Mouse (Mus musculus) bone marrow, adult 2 months (tissue): Measurements from ENCODE around the gene Rab26. TPM values are rescaled to one million over a fixed set of nuclear protein-coding genes. Genes with fewer than 3 reads are reported as not detected.

Experiments used
- H3K27ac ChIP-seq: fragments of 200-500 bp; 2 replicates; pipeline ENCODE4 v1.5.1; 2012; ENCODE audit warnings: low read depth, mild to moderate bottlenecking, control low read depth, inconsistent platforms, low read length; ENCODE audit not compliant: control insufficient read depth, poor library complexity, insufficient read depth
- H3K4me1 ChIP-seq: fragments of 200-500 bp; 2 replicates; pipeline ENCODE4 v1.6.1; 2011; ENCODE audit warnings: low read length; ENCODE audit not compliant: control insufficient read depth, insufficient read depth
- H3K4me3 ChIP-seq: fragments of 200-500 bp; replicated peaks from 2 replicates; pipeline ENCODE3; 2011; ENCODE audit warnings: mild to moderate bottlenecking, low read depth, low read length, control low read depth; ENCODE audit not compliant: control insufficient read depth
- CTCF ChIP-seq: fragments of 200-500 bp; IDR thresholded peaks from 2 replicates; pipeline ENCODE4 v1.5.1; 2011; ENCODE audit warnings: low read length, control low read depth; ENCODE audit not compliant: control insufficient read depth, insufficient read depth
- POLR2A ChIP-seq: fragments of 200-500 bp; IDR thresholded peaks from 2 replicates; pipeline ENCODE4 v1.6.1; 2011; ENCODE audit warnings: low read depth, mild to moderate bottlenecking, control low read depth, low read length, borderline replicate concordance; ENCODE audit not compliant: control insufficient read depth
- WGBS: fragments of 180-500 bp; shearing (Covaris S2); methylation state at CpG from one replicate; pipeline ENCODE4 v1.1.7; 2018; 5-methylcytosine and 5-hydroxymethylcytosine counted together
- polyA plus RNA-seq: library from polyadenylated mRNA; stranded (reverse); fragments of >200 nt; gene quantifications from 2 replicates; pipeline ENCODE4 v1.2.4, GENCODE M21; 2011; ENCODE audit warnings: low replicate concordance; ENCODE audit not compliant: missing spikeins, insufficient read depth, insufficient read length

Rab26 gene
- polyA plus RNA-seq, 1 experiment, result not detected

DNA sequence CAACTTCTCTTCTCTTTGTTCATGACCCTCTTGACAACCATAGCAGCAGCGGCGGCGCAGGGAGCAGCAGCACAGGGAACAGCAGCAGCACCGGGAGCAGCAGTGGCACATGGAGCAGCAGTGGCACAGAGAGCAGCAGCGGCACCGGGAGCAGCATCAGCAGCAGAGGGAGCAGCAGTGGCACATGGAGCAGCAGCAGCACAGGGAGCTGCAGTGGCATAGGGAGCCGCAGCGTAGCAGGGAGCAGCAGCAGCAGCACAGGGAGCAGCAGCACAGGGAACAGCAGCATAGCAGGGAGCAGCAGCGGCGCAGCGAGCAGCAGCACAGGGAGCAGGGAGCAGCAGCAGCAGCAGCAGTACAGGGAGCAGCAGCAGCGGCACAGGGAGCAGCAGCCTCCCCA lies 10.6 kb upstream of the Rab26 start:
- H3K4me3 ChIP-seq, result no peak overlapping the region
- no peak for TF ChIP-seq POLR2A
- TF ChIP-seq CTCF, result no peak
- H3K4me1 ChIP-seq, result no peaks in the 10 kb centered on the region; the same call in 1 of the 2 replicates
- WGBS, result 86% methylated on average over 12 of the region's 12 CpGs
- no peak overlapping the region for H3K27ac ChIP-seq

DNA sequence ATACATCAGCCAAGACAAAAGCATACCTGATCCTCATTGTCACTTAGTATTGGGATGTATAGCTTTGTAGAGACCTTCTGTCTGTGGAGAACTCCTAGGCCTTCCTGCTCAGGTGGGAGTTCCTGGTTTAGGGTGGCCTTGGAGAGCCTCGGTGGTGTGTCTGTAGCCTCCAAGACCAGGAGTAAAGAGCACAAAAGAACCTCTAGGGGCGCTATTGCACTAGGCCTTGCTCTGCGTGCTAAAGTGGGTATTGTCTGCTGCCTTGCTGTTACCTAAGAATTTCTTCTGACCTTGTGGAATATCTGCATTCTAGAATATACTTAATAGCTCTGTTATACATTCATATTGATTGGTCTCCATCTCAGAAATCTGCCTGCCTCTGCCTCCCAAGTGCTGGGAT lies 6.4 kb upstream of the Rab26 start:
- no peak overlapping the region for H3K4me3 ChIP-seq
- no peak overlapping the region for H3K27ac ChIP-seq
- peaks cover 2% of the 10 kb centered on the region for H3K4me1 ChIP-seq
- 10% methylated on average over 3 of the region's 3 CpGs for WGBS
- TF ChIP-seq POLR2A (no peak), CTCF (peak; percentile 79)

DNA sequence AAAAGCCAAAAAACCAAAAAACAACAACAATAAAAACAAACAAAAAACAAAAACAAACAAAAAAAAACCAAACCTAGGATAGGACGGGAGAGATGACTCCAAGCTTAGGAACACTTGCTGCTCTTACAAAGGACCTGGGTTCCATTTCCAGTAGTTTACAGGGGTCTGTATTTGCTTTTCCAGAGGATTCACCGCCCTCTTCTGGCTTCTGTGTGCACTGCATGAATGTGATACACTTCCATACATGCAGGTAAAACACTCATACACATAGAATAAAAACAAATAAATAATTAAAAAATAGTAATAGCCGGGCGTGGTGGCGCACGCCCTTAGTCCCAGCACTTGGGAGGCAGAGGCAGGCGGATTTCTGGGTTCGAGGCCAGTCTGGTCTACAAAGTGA lies 4.9 kb upstream of the Rab26 start:
- H3K4me1 ChIP-seq, result peaks cover 2% of the 10 kb centered on the region
- H3K4me3 ChIP-seq, result no peak overlapping the region
- no peak for TF ChIP-seq POLR2A
- no peak for TF ChIP-seq CTCF
- WGBS, result 62% methylated on average over 8 of the region's 8 CpGs
- H3K27ac ChIP-seq, result no peak overlapping the region

DNA sequence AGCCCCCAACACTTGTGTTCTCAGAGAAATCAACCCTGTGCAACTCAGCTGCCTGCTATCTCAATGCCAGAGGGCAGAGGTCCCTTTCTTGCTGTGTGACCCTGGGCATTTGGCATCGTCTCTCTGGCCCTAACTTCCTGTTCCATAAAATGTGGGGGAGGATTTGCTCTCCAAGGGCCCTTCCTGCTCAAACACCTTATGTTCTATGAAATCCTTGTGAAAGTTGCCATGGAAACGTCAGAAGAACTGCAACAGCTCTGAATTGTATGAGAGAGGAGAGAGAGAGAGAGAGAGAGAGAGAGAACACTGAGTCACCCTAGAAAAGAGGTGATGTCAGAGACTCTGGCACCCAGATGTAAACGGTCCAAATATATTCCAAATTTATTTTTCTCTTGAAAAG lies 3.5 kb upstream of the Rab26 start:
- no peak overlapping the region for H3K27ac ChIP-seq
- H3K4me3 ChIP-seq, result no peak overlapping the region
- WGBS, result 33% methylated on average over 3 of the region's 3 CpGs
- peaks cover 4% of the 10 kb centered on the region for H3K4me1 ChIP-seq
- TF ChIP-seq CTCF (no peak), POLR2A (no peak)

DNA sequence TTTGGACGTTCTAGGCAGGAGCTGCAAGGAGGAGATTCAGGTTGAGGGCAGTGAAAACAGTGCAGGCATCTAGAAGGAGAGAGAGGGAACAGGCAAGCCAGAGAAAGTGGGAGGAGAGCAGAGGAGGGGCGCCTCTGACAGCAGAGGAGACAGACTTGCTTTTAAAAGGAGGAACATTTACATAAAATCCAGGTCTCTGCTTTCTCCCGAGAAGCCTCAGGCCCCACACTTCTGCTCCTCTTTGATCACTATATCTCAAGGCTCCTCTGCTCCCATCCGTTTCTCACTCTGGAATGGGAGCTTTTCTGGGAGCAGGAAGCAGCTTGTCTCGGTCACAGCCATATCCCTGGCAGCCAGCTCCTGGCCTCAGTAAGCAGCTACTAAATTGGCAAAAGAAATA lies 1.3 kb upstream of the Rab26 start:
- Histone ChIP-seq H3K4me3 (no peak overlapping the region), H3K4me1 (peaks cover 4% of the 10 kb centered on the region), H3K27ac (no peak overlapping the region)
- 74% methylated on average over 5 of the region's 5 CpGs for WGBS
- no peak for TF ChIP-seq CTCF
- TF ChIP-seq POLR2A, result no peak

DNA sequence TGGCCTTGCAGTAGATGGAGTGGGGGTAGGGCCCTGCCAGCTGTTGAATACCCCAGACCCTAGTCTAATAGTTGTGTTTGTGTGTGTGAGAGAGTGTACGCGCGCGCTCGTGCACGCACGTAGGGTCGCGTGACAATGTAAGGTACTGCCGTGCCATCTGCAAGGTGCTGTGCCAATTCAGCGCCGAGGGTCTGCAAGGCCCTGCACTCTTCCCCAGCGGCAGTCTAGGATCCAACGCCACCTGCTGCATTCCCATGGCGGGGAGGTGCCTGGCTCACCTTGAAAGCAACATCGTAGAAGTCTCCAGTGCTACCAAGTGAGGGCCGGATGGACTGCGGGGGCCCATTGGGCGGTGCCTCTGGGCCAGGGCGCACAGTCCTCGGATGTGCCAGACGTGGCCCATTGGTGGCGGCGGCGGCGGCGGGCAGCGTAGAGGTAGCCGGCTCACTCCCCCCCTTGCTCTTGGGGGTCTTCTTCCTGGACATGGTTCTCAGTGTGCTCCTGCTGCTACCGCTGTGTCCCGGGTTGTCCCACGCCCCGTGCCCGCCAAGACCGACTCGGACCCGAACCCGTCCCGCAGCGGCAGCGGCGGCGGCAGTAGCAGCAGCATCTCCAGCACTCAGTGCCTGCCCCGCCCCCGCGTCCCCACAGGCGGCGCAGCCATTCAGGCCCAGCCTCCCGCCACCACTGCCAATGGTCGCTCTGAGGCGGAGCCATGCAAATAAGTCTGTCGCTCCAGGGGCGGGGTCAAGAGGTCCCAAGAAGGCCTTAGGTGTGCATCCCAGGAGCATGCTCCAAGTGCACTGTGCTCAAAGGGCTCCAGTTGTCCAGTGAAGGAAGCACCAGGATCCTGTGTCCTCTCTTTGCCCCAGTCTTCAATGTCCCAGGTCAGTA lies 664 bp downstream of the Rab26 start:
- WGBS, result 16% methylated on average over 53 of the region's 53 CpGs
- Histone ChIP-seq H3K27ac (no peak overlapping the region; the same call in 1 of the 2 replicates), H3K4me3 (peak overlapping the region; percentile 48), H3K4me1 (peaks cover 10% of the 10 kb centered on the region)
- no peak for TF ChIP-seq CTCF
- TF ChIP-seq POLR2A, result peak; percentile 5; the same call in 1 of the 2 replicates

DNA sequence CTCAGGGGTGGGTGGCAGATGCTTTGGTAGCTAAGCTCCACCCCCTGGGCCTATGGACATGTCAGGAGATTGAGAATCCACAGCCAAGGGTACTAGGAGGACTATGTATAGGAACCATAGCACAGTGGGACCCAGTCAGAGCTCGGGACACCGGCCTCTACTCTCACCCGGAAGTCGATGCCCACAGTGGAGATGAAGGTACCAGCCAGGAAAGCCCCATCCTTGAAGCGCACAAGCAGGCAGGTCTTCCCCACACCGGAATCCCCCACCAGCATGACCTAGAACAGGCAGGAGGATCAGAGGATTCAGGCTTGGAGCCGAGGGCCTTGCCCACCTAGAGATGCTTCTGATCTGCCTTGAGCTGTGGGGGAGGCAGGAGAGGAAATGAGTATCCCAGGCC lies 2.0 kb downstream of the Rab26 start:
- Histone ChIP-seq H3K4me1 (peaks cover 10% of the 10 kb centered on the region), H3K27ac (no peak overlapping the region), H3K4me3 (no peak overlapping the region)
- no peak for TF ChIP-seq POLR2A
- TF ChIP-seq CTCF, result no peak
- WGBS, result 82% methylated on average over 7 of the region's 7 CpGs

DNA sequence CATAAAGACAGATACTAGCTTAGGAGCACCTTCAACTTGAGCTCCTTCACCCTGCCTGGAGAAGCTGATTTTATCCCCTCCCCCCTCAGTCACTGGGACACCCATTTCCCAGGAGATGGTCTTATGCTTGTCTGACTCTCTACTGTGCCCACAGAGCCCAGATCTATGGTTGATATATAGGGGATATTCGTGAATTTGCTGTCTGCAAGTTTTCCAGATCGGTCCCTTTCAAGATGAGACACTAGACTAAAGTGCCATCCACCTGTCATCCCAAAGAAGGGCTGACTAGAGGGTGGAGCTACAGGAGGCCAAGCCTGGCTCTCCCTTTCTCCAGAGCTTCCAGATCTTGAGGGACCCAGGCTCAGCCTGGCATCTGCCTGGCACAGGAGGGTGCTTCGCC lies 2.9 kb downstream of the Rab26 start:
- no peak overlapping the region for H3K27ac ChIP-seq
- WGBS, result 83% methylated on average over 3 of the region's 3 CpGs
- TF ChIP-seq CTCF (no peak), POLR2A (no peak)
- peaks cover 10% of the 10 kb centered on the region for H3K4me1 ChIP-seq
- no peak overlapping the region for H3K4me3 ChIP-seq
